Mouse (Mus musculus): ENCODE results near the gene Syt16.

The Syt16 gene

GRCm38 (mm10) chr12:73997297-73998127, at the start of gene Syt16:
Gene Syt16, plus strand, starts transcription at chr12:73997661.
- no peak for DNase-seq (ENCODE audit: low read depth, low spot score)

- no peak for DNase-seq (ENCODE audit: low read depth, low spot score)
Measured at GRCm38 (mm10) chr12:73948415-73948814, 49.0 kb upstream of the Syt16 start.

GRCm38 (mm10) chr12:73949318-73950058, 48.0 kb upstream of the Syt16 start:
- no peak for DNase-seq (ENCODE audit: low read depth, low spot score)

- no peak for DNase-seq (ENCODE audit: low read depth, low spot score)
Measured at GRCm38 (mm10) chr12:73952879-73953278, 44.6 kb upstream of the Syt16 start.

- DNase-seq (ENCODE audit: low read depth, low spot score), result no peak
Measured at GRCm38 (mm10) chr12:73953420-73954186, 43.9 kb upstream of the Syt16 start.

GRCm38 (mm10) chr12:73954785-73955184, 42.7 kb upstream of the Syt16 start:
- DNase-seq (ENCODE audit: low read depth, low spot score), result no peak

- DNase-seq (ENCODE audit: low read depth, low spot score), result no peak
Measured at GRCm38 (mm10) chr12:73957676-73958075, 39.8 kb upstream of the Syt16 start.

GRCm38 (mm10) chr12:73958830-73959229, 38.6 kb upstream of the Syt16 start:
- DNase-seq (ENCODE audit: low read depth, low spot score), result no peak

GRCm38 (mm10) chr12:73964291-73965281, 32.9 kb upstream of the Syt16 start, which contains the start of gene Snapc1:
Gene Snapc1, plus strand, starts transcription at chr12:73964481.
- DNase-seq (ENCODE audit: low read depth, low spot score), result peak; percentile 92

GRCm38 (mm10) chr12:73969142-73969541, 28.3 kb upstream of the Syt16 start:
- DNase-seq (ENCODE audit: low read depth, low spot score), result no peak

- DNase-seq (ENCODE audit: low read depth, low spot score), result no peak
Measured at GRCm38 (mm10) chr12:73974584-73974983, 22.9 kb upstream of the Syt16 start.

- DNase-seq (ENCODE audit: low read depth, low spot score), result no peak
Measured at GRCm38 (mm10) chr12:73978144-73978543, 19.3 kb upstream of the Syt16 start.

GRCm38 (mm10) chr12:73979667-73980066, 17.8 kb upstream of the Syt16 start:
- no peak for DNase-seq (ENCODE audit: low read depth, low spot score)

- no peak for DNase-seq (ENCODE audit: low read depth, low spot score)
Measured at GRCm38 (mm10) chr12:73982533-73982932, 14.9 kb upstream of the Syt16 start.

- no peak for DNase-seq (ENCODE audit: low read depth, low spot score)
Measured at GRCm38 (mm10) chr12:73986299-73986698, 11.2 kb upstream of the Syt16 start.

- no peak for DNase-seq (ENCODE audit: low read depth, low spot score)
Measured at GRCm38 (mm10) chr12:73988393-73989008, 9.0 kb upstream of the Syt16 start.

GRCm38 (mm10) chr12:73989594-73989993, 7.9 kb upstream of the Syt16 start:
- no peak for DNase-seq (ENCODE audit: low read depth, low spot score)

- DNase-seq (ENCODE audit: low read depth, low spot score), result no peak
Measured at GRCm38 (mm10) chr12:73996906-73997296, 560 bp upstream of the Syt16 start.

- DNase-seq (ENCODE audit: low read depth, low spot score), result no peak
Measured at GRCm38 (mm10) chr12:73998128-73998456, 631 bp downstream of the Syt16 start.

GRCm38 (mm10) chr12:74002449-74002848, 5.0 kb downstream of the Syt16 start:
- DNase-seq (ENCODE audit: low read depth, low spot score), result no peak
